ENCODE assay signal across 20 mouse cellular contexts in genomic region chr5:3692956-3693355, GRCm38 (mm10). TPM values are rescaled to one million over a fixed set of nuclear protein-coding genes. Genes with fewer than 3 reads are reported as not detected.
DNase-seq lines count a peak whose midpoint lies in the region.
"Had no signal": no experiment of that assay in that cellular context is flagged by ENCODE, and none has a peak within 500 bp of the region (broad histone marks: within the 10 kb centered on the region; RNA-seq: fewer than 3 reads in every experiment).

No protein-coding gene starts in this region.

- DNase-seq in adrenal gland, adult 2 months = peak; percentile 57
- DNase-seq in adrenal gland, adult 18-20 months (ENCODE audit: low spot score in 2 of 2) = no peak
- DNase-seq in adrenal gland, postnatal 14 days = peak; percentile 24
- no peak for DNase-seq in adrenal gland, postnatal 25 days
- no peak for DNase-seq in layer of hippocampus, adult 9-11 months
- DNase-seq: cerebellum, adult 11-12 months; cerebellum, adult 2 months; cerebellum, adult 9-10 months; forebrain, postnatal 0 days had no signal

RNA-seq across cellular contexts. Expression of gene Gatad1, which starts 36.0 kb away (rescaled TPM):
- total RNA-seq in adrenal gland, adult 2 months (2021) = 100 to 1,000 TPM; 161 to 197 TPM
- 93.7 and 114 TPM in 2 replicates for polyA plus RNA-seq in adrenal gland, adult 2 months (2012; rRNA removed)
- 100 to 1,000 TPM; 154 to 167 TPM for total RNA-seq in adrenal gland, adult 18-20 months (2021)
- total RNA-seq in adrenal gland, postnatal 14 days (2021) = 145 and 146 TPM in 2 replicates
- total RNA-seq in adrenal gland, postnatal 25 days (2021) = 135 and 166 TPM in 2 replicates

RNA-seq across cellular contexts. Expression of gene Tmbim7, which starts 42.0 kb away (rescaled TPM):
- not detected for total RNA-seq in adrenal gland, adult 2 months (2021)
- polyA plus RNA-seq in adrenal gland, adult 2 months (2012; rRNA removed) = not detected in 2 replicates
- total RNA-seq in adrenal gland, adult 18-20 months (2021) = not detected
- not detected in 2 replicates for total RNA-seq in adrenal gland, postnatal 14 days (2021)
- not detected in 2 replicates for total RNA-seq in adrenal gland, postnatal 25 days (2021)
- total RNA-seq: ES-E14; forebrain, postnatal 0 days; gastrocnemius, adult 18-20 months; MEL had no signal
- polyA plus RNA-seq: C2C12; cerebellum, adult 2 months; cortical plate, adult 2 months; embryonic facial prominence, embryonic 10.5 days; embryonic facial prominence, embryonic 12.5 days; embryonic facial prominence, embryonic 14.5 days; forebrain, embryonic 11.5 days; forebrain, embryonic 13.5 days; forebrain, embryonic 15.5 days; forebrain, postnatal 0 days had no signal

Comparison
In these comparisons a context has a peak if more than half of its experiments do, and no peak if none do; other contexts are left out.
1. DNase-seq: peak in adrenal gland, adult 2 months (single experiment) and adrenal gland, postnatal 14 days (single experiment); none in adrenal gland, adult 18-20 months (0 of 2), adrenal gland, postnatal 25 days (single experiment) and layer of hippocampus, adult 9-11 months (single experiment).